Mouse (Mus musculus): ENCODE data around the gene Cir1. TPM values are rescaled to one million over a fixed set of nuclear protein-coding genes. Genes with fewer than 3 reads are reported as not detected.

Cir1 gene
- 22.7 to 27.4 TPM (median 25.5 TPM) in 4 replicates for total RNA-seq (2023)

DNA sequence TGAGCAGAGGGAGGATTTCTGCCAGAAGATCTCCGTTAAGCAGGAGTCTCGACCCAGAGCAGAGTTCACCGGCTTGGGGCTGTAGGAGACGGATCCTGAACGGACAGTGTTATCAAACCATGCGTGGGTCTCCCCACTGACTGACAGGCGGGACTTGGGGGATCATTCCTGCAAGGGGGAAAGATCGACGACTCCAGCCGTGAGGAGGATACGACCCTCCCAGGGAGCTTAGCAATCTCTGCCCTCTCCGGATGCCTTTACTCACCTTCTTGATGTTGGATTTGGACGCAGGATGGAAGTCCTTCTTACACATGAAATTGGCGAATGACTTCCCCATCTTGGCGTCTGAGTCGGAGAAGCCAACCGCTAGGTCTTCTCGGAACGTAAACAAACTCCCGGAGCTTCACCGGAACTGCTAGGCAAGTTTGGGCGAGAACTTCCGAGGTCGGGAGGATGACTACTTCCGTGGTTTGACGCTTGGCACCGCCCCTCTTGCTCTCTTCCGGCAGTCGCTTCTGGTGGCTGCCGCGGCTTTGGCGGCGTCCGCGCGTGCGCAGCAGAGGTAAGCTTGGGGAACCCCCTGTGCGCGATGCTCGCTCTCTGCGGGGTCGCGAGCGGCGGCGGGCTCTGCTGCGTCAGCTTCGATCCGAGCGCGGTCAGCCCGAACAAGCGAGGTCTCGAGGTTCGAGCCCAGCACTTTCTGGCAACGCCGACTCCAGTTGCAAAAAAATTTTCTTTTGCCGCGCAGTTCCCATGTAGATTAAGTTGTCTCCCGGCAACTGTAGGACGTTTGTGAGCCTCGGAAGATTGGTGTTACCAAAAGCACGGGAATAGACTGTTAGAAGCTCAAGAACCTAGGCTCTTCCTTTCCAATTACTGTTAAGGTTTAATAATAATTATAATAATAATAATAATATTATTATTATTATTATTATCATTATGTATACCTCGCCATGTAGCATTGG lies at the start of gene Cir1, which contains the start of gene Scrn3:
Cir1 (minus strand) TSS at position 550 of the 965 bp plus-strand sequence.
Scrn3 (plus strand) TSS at position 450 of the 965 bp plus-strand sequence.

DNA sequence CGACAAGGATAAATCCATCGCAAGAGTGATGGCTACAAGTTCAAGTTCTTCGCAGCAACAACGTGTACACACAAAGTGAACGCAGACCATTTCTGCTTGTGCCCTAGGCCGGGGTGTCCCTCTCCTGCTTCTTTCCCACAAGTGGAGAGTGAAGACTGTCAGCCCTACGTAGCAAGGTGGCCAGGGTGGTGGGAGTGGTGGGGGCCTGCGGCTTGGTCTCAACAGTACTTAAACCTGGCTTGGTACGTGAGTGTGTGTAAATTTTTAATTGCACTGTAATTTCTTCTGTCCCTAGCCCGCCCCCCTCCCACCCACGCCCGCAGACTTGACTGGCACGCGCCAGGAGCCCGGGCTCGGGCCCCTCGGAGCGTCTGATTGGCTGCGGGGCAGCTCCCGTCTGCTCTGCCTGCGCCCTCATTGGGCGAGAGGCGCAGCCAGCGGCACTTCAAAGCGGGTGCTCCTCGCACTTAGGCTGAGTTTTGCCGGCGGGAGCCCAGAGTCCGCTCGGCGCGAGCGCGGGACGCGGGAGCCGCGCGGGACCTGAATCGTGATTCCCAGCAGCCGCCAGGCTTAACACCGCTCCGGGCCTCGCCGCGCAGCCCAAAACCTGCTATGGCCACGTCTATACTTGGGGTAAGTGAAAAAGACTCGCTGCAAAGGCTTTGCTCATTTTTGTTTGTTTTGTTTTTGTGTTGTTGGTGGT lies 40.9 kb downstream of the Cir1 start, which contains the start of gene Sp9:
Sp9 (plus strand) TSS at position 467 of the 703 bp plus-strand sequence.

Other genes starting within 250 kb of the Cir1 start
- 32.2 to 42.2 TPM (median 37.5 TPM) in 4 replicates for gene Ola1, start 93.8 kb downstream of the Cir1 start, total RNA-seq (2023)
- not detected in 4 replicates for gene Sp9, start 40.8 kb downstream of the Cir1 start, total RNA-seq (2023)
- 3.9 to 6.2 TPM (median 4.6 TPM) in 4 replicates for gene Scrn3, start 100 bp downstream of the Cir1 start, total RNA-seq (2023)
- 14.2 to 20.2 TPM (median 17.9 TPM) in 4 replicates for gene Gpr155, start 73.9 kb upstream of the Cir1 start, total RNA-seq (2023)
- 194 to 210 TPM (median 202 TPM) in 4 replicates for gene Wipf1, start 217.0 kb upstream of the Cir1 start, total RNA-seq (2023)

All from B cell, adult 62 days (primary cell).